Mouse (Mus musculus): Measurements from ENCODE around the gene Dhrs7.

DNA sequence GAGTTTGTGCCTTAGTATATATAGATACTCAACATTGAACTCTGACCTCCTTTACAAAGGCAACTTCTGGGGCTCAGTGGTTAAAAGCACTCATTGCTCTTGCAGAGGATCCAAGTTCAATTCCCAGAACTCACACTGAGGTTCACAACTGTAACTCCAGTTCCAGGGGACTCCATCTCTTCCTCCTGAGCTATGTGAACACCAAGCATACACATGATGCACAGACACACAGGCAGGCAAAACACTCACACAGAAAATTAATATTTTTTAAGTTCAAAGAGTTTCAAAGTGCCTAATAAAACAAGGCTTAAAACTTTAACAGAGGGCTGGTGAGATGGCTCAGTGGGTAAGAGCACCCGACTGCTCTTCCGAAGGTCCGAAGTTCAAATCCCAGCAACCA is 18.9 kb upstream of the Dhrs7 start:
- TF ChIP-seq CTCF (IDR thresholded peaks at IDR 0.05; ENCODE audit: low read depth) (no peak), EP300 (IDR thresholded peaks at IDR 0.05; ENCODE audit: low read depth) (no peak)

All from liver, postnatal 0 days (tissue).